Mouse (Mus musculus) frontal cortex, postnatal 14 days (tissue): ENCODE measurements around the gene Zfp692.
"Not testable (repeated sequence)": the region's sequence is repeated elsewhere in the genome, so short reads cannot be mapped to it uniquely, and the experiment has no call there.

Experiments used
- DNase-seq, 2 experiments: peaks; one replicate each; pipeline ENCODE4 v3.0.0; 2022; ENCODE audit warnings: low spot score in 2 of 2

The Zfp692 gene

GRCm38 (mm10) chr11:58354476-58354875 lies 47.6 kb downstream of the Zfp692 start:
- DNase-seq, result no peak

- no peak for DNase-seq
Observed at GRCm38 (mm10) chr11:58354927-58355326, 48.1 kb downstream of the Zfp692 start.

- DNase-seq, result no peak
Observed at GRCm38 (mm10) chr11:58357042-58357441, 50.2 kb downstream of the Zfp692 start.

DNA sequence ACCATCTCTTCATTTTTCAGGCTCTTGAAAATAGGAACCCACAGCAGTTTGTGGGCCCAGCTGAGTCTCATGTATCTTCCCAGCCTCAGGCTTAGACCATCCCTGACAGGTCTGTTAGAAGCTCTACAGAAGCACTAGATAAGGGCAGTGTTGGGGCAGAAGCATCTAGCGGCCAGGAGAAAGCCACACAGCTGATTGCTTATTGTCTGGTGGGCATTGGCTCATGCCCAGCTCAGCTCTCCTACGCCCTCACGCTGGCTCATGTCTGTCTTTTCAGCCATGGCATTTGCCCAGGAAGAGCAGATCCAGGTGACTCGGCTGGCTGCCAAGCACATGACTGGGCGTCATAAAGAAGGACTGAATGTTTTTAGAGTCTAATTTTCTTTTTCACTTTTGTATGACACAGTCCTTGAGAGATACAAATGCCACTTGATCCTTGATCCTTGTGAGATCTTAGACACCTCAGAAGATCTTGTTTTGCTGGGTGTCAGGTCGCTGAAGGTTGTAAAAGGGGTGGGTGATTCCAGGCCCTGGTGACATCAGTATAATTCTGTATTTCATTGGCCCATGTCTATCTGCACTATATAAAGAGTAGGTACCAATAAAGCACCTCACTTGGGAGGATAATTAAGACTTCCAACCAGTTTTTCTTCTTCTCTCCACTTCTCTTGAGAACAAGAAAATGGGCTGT lies 51.1 kb downstream of the Zfp692 start:
- no peak for DNase-seq

GRCm38 (mm10) chr11:58362562-58362961 lies 55.7 kb downstream of the Zfp692 start:
- not testable (repeated sequence) for DNase-seq
